Comparison of ENCODE assay signal across 10 mouse cellular contexts in genomic region chr13:30358456-30359168, GRCm38 (mm10). TPM values are rescaled to one million over a fixed set of nuclear protein-coding genes. Genes with fewer than 3 reads are reported as not detected.
DNase-seq lines count a peak whose midpoint lies in the region; ATAC-seq and TF ChIP-seq lines count a peak whose summit lies in the region.
"Had no signal": no experiment of that assay in that cellular context is flagged by ENCODE, and none has a peak within 500 bp of the region (broad histone marks: within the 10 kb centered on the region; RNA-seq: fewer than 3 reads in every experiment).

No protein-coding gene starts in this region.

- ATAC-seq in kidney, postnatal 0 days (replicated peaks; ENCODE audit: low FRiP score, low read depth) = no peak
- ATAC-seq in kidney, embryonic 16.5 days (ENCODE audit: low FRiP score, low TSS enrichment) = no peak

- H3K27ac ChIP-seq in kidney, postnatal 0 days = no peak overlapping the region
- H3K27ac ChIP-seq in kidney, embryonic 16.5 days (ENCODE audit: low read length) = no peak overlapping the region
- H3K27ac ChIP-seq: left cerebral cortex, adult 2 months had no signal

- H3K4me3 ChIP-seq in kidney, postnatal 0 days (replicated peaks; ENCODE audit: low read depth, low read length) = no peak overlapping the region
- H3K4me3 ChIP-seq in kidney, embryonic 16.5 days (ENCODE audit: low read length) = no peak overlapping the region
- H3K4me3 ChIP-seq: left cerebral cortex, adult 2 months had no signal

- DNase-seq in adrenal gland, postnatal 14 days = peak; percentile 52
- DNase-seq in adrenal gland, adult 2 months = no peak
- DNase-seq in kidney, postnatal 0 days (ENCODE audit: low spot score) = peak; percentile 47
- DNase-seq in 416B (ENCODE audit: low read depth) = peak; percentile 26
- DNase-seq in brain, embryonic 14.5 days (ENCODE audit: low read depth) = no peak
- no peak for DNase-seq in urinary bladder, postnatal 4 days (ENCODE audit: low spot score in 2 of 2)
- no peak for DNase-seq in frontal cortex, adult 2 months (ENCODE audit: extremely low spot score in 1 of 2, low spot score in 1 of 2)
- DNase-seq: right cerebral cortex, postnatal 14 days had no signal

- peaks cover 6% of the 10 kb centered on the region; the same call in 1 of the 2 replicates for H3K4me1 ChIP-seq in kidney, postnatal 0 days (replicated peaks; ENCODE audit: insufficient read depth, low read length)
- peaks cover 22% of the 10 kb centered on the region for H3K4me1 ChIP-seq in kidney, embryonic 16.5 days (ENCODE audit: insufficient read depth, low read length)

- TF ChIP-seq POLR2A in brain, embryonic 14.5 days (IDR thresholded peaks at IDR 0.05; ENCODE audit: borderline replicate concordance, extremely low read depth, insufficient read depth, insufficient read length, poor library complexity, severe bottlenecking) = no peak

- H3K4me2 ChIP-seq in kidney, postnatal 0 days (ENCODE audit: low read length) = no peak overlapping the region
- no peak overlapping the region for H3K4me2 ChIP-seq in kidney, embryonic 16.5 days (replicated peaks; ENCODE audit: low read depth, low read length)

- H3K9me3 ChIP-seq in kidney, postnatal 0 days (replicated peaks; ENCODE audit: low read length) = no peaks in the 10 kb centered on the region
- H3K9me3 ChIP-seq in kidney, embryonic 16.5 days (ENCODE audit: low read length) = no peaks in the 10 kb centered on the region

- H3K27me3 ChIP-seq in kidney, postnatal 0 days (ENCODE audit: insufficient read depth, low read length) = no peaks in the 10 kb centered on the region
- no peaks in the 10 kb centered on the region for H3K27me3 ChIP-seq in kidney, embryonic 16.5 days (ENCODE audit: insufficient read depth, low read length)

- 53% methylated on average over 4 of the region's 4 CpGs for WGBS in kidney, postnatal 0 days
- WGBS in kidney, embryonic 16.5 days = 55% methylated on average over 4 of the region's 4 CpGs

- TF ChIP-seq CTCF in kidney, postnatal 0 days (IDR thresholded peaks at IDR 0.05; ENCODE audit: low read depth) = peak; percentile 60
- peak; percentile 7; the same call in 1 of the 2 replicates for TF ChIP-seq CTCF in brain, embryonic 14.5 days (IDR thresholded peaks at IDR 0.05; ENCODE audit: borderline replicate concordance, extremely low read depth, insufficient read depth, insufficient read length)

- no peaks in the 10 kb centered on the region for H3K36me3 ChIP-seq in kidney, postnatal 0 days (ENCODE audit: insufficient read depth, low read length)
- H3K36me3 ChIP-seq in kidney, embryonic 16.5 days (ENCODE audit: insufficient read depth, low read length) = no peaks in the 10 kb centered on the region

- no peak overlapping the region for H3K9ac ChIP-seq in kidney, postnatal 0 days (ENCODE audit: low read depth, low read length)
- no peak overlapping the region for H3K9ac ChIP-seq in kidney, embryonic 16.5 days (replicated peaks; ENCODE audit: low read length)

RNA-seq across cellular contexts. Expression of gene Agtr1a, which starts 22.4 kb away (rescaled TPM):
- total RNA-seq in adrenal gland, postnatal 14 days (2021) = 209 and 258 TPM in 2 replicates
- total RNA-seq in adrenal gland, adult 2 months (2021) = 100 to 1,000 TPM; 260 to 306 TPM
- 93.2 and 120 TPM in 2 replicates for polyA plus RNA-seq in adrenal gland, adult 2 months (2012; rRNA removed)
- 27.7 and 31.3 TPM in 2 replicates for polyA plus RNA-seq in kidney, postnatal 0 days (2015; fragmentation: Nextera tagmentation; extraction: Ambion mirVana)
- polyA plus RNA-seq in kidney, embryonic 16.5 days (2015; fragmentation: Nextera tagmentation; extraction: Ambion mirVana) = 15.0 and 16.3 TPM in 2 replicates
- 1.3 and 2.0 TPM in 2 replicates for polyA plus RNA-seq in brain, embryonic 14.5 days (2012; rRNA removed)
- 1.0 and 1.2 TPM in 2 replicates for polyA plus RNA-seq in frontal cortex, adult 2 months (2012; rRNA removed)

Comparison
In these comparisons a context has a peak if more than half of its experiments do, and no peak if none do; other contexts are left out.
1. DNase-seq: peak in adrenal gland, postnatal 14 days (single experiment), kidney, postnatal 0 days (single experiment) and 416B (single experiment); none in adrenal gland, adult 2 months (single experiment), brain, embryonic 14.5 days (single experiment), urinary bladder, postnatal 4 days (0 of 2) and frontal cortex, adult 2 months (0 of 2).